Mouse (Mus musculus): ENCODE results near the gene Slc7a14.
"Not testable (repeated sequence)": the region's sequence is repeated elsewhere in the genome, so short reads cannot be mapped to it uniquely, and the experiment has no call there.

Slc7a14 gene

DNA sequence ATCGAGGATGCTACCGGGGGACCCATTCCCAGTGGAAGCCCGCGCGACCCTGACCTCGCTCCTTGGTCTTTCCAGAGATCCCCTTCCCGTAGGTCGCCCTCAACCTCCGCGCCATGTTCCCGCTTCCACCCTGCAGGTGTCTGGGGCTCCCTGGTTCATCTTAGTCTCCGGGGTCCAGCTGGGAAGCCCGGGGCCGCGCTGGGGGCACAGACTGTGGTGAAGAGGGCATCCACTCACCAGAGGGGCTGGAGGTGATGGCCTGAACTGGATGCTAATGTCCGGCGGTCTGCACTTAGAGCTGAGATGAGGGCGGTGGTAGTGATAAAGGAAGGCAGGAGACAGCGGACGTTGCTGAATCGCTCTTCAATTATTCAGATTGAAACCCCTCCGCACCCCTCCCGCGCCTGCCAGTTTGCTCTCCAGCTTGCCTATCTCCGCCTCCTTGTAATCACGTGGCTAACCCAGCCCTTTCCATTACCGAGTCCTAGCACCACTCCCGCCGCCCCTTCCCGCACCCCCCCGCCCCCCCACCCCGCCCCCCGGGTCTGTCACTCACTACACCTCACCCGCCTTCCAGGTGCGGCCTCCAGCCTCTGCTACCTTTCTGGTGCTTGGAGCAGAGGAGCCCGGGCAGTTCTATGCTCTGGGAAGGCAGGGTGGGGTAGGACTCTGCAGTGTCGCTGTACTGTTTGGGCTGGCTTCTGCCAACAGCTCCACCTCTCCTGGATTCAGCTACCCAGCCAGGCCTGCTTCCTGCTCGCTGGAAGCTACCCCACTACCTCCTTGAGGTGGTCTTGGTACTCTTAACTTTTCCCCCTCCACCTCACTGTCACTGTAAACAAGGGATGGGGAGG lies at the start of gene Slc7a14:
Slc7a14 (minus strand) TSS at position 445 of the 854 bp plus-strand sequence.
- DNase-seq, result no peak

DNA sequence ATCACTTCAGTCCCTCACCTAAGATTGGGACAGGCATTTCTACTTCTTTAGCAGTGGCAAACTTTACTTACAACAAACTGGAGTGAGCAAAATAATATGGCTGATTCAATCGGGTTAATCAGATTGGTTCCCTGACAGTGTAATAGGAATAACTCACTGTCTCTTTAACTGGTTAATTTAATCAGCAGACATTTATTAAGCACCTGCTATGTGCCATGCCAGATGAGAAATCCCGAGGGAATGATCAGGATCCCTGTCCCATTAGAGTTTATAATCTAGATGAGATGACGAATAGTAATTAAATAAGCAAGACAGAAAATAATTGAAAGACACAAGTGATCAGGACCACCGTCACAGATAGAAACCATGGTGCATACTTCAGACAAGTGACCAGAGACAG lies 36.4 kb upstream of the Slc7a14 start:
- no peak for DNase-seq

DNA sequence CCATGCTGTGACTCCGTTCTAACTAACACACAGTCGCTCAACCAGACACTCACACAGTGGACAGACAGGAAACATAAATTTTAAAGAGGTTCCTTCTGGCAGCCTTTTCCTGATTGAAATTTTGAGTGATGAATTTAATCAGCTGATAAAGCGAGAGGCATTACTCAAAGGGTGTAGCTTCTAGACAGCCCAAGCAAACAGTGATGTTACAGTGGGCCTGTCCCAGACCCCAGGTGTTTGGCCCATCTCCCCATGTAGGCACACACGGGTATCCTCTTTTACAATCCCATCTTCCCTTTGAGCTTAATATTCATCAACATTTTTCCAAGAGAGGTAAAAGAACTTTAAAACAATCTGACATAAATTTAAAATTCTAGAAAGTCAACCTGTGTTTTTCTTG lies 35.6 kb upstream of the Slc7a14 start:
- DNase-seq, result no peak

DNA sequence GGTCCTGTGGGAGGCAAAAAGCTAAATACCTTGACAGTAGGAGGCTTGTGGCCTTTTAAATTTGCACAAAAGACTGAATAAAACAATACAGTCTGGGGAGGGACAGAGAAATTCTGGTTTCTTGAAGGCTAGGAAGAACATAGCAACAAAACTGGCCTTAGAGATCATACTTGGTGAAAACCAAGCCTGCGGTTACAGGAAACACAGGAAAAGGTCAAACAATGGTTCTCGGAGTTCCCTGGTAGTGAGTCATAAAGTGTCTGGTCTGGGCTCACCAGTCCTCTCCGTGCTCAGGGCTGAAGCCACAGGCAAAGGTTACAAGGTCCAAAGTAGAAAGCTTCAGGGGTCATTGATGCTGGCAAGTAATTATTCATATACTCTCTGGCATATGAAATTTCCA lies 29.1 kb upstream of the Slc7a14 start:
- DNase-seq, result no peak

DNA sequence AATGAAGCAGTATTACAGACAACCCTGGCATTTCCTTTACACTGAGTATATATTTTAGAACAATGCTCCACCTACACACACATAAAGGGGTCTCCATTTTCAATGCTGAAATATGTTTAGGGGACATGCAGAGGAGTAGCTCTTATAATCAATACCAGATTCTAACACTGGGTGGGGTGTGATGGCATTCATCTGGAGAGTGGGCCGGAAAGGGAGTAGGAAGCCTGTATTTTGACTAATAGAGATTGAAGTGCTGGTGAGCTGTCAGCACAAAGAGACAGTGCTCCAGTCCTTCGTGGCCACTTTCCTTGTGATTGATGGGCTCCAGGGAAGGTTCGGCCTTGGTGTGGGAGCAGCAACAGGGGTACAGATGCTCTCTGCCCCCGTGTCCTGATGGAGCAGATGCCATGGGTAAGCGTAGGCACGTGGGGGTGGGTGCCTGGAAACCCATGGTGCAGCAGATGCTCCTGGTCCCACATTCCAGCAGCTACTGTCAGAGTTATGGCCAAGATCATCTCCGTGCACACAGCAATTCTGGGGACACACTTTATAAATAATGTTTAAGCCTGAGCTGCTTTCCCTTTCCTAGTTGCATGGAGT lies 18.2 kb upstream of the Slc7a14 start:
- no peak for DNase-seq

DNA sequence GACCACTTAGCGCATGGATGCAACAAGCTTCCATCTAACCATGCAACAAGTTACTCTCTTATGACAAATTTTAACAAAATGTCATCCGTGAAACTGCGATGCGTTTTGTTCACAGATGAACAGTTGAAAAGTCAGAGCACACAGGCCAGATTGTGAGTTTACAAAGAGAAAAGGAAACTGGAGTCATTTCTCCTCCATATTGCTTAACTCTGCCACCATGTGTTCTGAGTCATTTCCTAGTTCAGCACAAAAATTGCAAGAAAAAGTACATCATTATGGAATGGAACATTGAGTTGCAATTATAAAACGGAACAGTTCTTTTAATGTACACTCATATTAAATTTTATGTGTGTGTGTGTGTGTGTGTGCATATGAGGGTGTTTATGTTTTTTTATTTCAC lies 17.6 kb upstream of the Slc7a14 start:
- DNase-seq, result no peak

DNA sequence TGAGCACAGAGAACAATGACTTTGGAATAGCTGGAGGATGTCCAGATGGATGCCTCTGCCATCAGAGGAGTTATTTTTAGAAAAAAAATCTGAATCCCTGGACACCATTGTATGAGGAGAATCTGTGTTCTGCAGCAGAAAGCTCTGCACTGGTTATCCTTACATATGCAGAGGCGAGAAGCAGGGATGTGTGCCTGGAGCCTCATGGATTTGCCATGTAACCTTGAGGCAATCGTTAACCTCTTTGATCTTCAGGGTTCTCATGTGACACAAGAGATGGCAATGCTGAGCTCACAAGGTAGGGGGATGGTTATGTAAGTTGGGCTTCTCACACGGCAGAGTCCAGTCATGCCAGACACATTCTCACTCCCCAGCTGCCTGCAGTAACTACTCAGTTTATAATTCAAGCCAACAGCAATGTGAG lies 14.1 kb upstream of the Slc7a14 start:
- DNase-seq, result no peak

DNA sequence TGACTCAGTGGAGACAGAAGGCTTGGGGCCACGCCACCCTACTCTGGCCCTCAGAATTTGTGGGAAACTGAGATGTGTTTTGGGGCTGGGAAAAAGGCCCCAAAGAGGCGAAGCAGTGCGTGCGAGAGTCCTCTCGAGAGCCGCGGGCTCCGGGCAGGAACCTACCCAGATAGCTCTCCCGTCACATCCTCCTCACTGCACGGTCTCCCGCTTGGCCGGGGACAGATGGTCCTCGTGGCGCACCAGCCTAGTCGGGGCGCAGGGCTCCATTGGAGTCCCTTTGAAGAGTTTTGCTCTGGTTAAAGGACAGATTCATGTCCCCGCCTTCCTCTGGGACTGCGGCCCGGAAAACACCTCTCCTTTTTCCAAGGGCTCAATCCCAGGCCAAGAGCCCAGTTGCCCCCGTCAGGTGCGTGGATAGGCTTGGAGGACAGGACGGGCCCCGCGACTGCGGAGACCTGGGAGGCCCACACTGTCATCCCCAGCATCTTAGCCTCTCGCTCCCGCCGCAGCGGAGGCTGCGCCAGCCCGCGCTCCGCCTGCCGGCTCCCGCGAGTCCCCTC lies 726 bp downstream of the Slc7a14 start:
- DNase-seq, result no peak

DNA sequence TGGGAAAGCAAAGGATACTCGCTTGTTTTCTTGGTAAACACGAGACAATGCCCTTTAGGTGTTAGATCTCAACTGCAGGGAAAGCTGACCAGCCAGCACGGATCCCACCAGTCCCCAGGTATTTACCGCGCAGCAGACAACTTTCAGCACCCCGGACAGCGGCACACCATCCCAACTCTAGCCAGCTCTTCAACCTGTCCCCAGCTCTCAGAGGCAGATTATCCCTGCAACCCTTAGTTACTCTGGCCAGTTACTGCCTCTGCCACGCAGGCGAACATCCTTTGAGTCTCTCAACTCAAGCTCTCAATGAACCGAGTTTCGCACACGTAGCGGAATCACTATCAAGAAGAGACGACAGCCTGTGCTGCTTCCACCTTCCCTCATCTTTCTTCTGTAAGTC lies 1.3 kb downstream of the Slc7a14 start:
- peak; percentile 84 for DNase-seq

DNA sequence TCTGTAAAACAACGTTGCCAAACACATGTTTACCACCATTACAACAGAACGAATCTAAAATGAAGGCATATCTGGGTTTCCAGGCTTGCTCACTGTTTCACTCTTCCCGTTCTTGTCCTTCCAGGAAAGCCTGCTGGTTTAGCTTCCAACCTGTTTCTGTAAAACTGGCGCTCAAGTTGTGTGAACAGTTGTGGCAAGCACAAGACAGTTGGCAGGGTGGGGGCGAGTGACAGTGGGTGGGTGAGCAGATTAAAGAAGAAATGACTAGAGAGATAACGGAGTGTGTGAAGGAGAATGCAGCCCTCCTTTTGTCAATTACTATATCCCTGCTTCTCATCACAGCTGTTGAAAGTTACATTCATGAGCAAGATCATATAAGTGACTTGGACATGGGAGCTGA lies 2.2 kb downstream of the Slc7a14 start:
- DNase-seq, result no peak

DNA sequence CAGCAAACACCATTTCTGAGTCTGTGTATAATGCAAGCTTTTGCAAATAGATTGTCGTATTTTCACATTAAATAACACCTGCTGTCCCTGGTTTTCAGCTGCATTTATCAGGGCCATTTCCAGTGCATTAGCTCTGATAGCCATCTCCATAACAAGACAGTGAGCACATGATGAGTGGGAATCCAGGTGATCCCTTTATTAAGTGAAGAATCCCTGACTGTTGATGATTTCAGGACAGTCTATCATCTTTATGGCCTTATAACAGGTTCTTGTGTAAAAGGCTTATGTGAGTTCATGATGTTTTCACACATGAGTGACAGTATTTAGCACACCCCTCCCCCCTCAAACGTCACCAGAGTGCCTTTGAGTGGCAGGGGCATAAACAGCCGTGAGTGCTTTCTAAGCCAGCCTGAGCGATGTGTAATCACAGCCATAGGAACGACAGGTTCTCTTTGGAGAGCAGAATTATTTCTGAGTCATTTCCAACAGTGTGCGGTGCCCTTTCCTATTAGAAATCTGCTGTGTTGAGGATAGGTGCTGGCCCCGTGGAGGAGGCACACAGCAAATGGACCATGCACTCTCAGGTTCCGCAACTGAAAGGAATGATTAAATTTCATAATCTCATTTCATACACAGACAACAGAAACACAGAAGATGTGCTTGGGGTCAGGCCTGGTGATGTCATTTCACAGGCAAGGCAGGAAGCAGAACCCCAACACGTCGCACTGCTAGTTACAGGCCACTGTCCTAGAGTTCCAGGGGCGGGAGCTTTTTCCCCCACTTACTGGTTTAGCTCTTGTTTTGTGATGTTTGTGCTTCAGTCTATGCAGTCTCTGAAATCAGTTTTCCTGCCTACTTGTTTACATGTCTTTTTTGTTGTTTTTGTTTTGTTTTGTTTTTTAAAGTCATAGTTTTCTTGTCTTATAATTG lies 18.2 kb downstream of the Slc7a14 start:
- DNase-seq, result no peak

DNA sequence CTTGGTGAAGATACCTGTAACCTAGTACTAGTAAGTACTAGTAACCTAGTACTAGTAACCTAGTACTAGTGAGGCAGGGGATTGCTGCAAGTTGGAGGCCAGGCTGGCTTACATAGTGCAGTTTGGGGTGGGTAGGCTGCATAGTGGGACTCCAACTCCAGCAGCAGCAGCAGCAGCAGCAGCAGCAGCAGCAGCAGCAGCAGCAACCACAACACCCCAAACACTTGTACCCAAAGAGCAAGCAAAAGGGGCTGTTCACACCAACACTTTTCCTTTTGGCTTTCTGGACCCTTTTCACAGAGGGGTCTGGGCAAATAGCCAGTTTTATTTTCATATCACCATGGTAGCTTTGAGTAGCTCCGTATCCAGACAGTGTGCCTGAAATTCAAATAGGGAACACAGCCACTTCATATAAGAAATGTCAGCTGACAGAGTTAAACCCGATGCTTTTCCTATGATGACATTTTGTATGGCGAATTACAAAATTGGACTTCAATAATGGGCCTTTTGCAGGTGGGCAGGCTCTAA lies 22.7 kb downstream of the Slc7a14 start:
- no peak for DNase-seq

DNA sequence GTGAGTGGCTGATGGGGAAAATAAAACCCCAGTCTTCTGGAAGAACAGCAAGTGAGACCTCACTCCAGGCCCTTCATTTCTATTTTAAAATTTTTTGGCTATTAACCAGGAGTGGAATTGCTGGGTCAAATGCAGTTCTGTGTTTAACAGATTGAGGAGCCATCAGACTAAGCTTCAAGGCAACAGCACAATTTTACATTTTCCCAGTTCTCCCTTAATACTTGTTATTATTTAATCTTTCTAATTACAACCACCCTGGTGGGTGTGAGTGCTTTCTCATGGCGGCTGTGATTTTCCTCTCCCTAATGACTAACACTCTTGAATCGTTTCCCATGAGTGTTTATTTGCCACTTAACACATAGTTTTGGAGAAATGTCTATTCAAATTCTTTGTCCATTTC lies 29.1 kb downstream of the Slc7a14 start:
- DNase-seq, result no peak

DNA sequence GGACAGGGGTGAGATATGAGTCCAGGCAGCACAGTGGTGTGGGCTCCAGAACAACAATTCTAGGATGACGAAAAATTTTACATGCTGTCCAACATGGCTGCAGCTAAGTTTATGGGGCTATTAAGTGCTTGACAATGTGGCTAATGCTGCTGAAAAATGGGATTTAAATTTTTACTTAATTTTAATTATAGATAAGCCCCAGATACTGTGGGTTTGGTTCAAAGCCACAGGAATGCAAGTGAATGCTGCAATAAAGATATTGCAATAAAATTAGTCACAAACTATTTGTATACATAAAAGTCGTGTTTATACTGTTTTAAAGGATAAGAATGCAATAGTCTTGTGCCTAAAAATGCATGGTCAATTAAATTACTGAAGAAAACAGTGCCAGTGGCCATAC lies 35.3 kb downstream of the Slc7a14 start:
- no peak for DNase-seq

DNA sequence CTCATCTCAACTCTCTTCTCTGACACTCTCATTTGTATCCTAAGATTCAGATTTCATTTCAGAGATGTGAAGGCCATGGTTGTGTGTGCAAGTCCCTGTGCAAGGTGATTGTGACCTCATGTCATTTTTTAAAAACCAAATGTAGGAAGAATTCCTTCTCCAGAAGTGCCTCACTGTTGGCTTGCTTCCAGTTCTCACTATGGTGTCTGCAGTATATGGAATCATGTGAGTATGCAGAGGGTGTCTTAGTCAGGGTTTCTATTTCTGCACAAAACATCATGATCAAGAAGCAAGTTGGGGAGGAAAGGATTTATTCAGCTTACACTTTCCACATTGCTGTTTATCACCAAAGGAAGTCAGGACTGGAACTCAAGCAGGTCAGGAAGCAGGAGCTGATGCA lies 36.9 kb downstream of the Slc7a14 start:
- DNase-seq, result not testable (repeated sequence)

DNA sequence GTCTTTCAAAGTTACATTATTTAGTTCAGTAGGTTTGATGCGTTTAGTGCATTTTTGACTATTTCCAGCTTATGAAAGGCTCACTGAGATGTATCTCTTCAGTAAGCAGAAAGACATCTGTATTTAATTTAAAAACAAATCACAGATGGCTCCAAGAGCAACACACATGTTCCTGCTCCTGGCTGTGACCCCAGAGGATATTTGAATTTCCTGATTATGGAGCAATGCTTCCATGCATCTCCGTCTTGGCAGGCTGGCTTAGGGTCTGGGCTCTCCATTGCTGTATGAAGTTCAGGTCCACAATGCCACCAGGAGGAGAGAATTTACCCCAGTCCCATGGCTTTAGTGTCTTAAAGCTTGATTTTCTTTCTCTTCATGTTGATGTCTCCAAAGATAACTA lies 37.5 kb downstream of the Slc7a14 start:
- DNase-seq, result peak; percentile 20

DNA sequence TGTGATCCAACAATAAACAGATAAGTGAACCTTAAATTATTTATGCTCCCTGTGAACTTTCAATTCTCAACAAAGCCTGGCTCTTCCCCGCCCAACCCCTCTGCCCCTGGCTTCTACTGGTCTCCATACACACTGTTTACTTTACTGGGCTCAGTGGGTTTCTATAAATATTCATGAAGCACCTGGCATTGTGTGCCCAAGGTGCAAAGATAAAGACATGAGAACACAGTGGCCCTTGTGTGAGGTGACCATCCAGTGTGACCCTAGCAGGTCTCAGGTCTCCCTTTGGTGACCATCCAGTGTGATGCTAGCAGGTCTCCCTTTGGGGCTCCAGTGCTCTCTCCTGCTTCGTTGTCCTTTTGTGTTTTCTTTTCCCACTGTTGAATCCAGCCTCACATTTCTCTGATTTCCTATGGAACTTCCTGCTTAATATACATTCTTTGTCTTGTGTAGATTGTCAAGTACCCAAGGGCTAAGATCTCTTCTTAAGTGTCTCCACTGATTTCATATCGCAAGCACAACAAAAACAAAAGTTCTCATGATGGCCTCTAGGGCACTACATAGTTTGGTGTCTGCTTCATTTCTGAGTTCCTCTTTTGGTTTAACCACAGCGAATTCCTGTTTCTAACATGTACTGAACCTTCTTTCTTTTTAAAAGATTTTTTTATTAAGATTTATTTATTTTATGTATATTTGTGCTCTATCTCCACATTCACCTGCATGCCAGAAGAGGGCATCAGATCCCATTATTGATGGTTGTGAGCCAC lies 40.4 kb downstream of the Slc7a14 start:
- no peak for DNase-seq

DNA sequence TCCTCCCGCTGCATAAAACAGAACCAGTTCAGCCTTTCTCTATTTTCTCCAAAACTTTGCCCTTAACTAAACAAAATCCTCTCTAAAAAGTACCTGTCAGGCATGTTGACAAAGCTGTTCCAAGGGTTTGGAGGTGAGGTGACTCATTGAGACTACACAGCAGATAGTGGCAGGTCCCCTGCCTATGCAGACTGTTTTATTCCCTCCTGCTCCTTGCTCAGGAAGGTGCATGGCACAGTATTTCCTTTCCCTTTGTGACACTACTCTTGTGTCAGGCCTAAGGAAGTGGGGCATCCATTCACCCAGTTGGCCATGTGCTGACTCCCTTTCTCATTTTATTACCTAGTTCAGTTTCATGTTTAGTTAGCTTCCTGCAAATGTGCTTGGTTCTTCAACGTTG lies 42.3 kb downstream of the Slc7a14 start:
- DNase-seq, result no peak

DNA sequence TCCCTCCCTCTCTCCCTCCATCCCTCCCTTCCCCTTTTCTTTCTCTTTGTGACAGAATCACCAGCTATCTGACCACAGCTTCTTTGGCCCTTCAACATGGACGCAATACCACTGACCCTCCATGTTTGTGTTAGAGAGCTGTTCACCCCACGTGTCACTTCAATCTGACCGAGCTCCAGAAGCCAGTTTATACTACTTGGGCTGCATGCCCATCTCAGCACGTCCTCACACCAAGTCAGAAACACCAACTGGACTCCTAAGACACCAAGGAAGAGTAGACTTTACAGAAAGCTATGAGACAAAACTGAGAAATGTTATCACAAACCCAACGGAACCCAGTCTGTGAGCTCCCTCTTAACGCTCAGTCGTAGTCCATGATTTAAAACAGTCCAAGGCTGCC lies 43.2 kb downstream of the Slc7a14 start:
- DNase-seq, result no peak

DNA sequence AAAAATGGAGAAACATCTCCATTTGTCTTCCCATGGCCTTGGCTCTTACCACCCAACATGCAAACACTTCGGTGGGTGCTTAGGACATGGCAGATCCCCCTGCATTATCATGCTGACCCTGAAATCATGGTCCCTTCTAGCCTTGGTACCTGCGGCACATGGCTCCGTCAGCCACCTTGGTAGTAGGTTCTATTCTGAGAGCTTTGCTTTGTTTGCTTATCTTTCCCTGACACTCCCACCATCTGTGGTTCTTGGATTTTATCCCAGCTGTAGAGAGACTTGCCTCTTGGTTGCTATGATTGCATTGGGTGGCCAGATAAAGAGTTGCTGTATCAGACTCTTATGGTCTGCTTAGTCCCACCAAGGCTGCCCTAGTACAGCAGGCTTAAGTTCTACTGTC lies 46.6 kb downstream of the Slc7a14 start:
- no peak for DNase-seq

DNA sequence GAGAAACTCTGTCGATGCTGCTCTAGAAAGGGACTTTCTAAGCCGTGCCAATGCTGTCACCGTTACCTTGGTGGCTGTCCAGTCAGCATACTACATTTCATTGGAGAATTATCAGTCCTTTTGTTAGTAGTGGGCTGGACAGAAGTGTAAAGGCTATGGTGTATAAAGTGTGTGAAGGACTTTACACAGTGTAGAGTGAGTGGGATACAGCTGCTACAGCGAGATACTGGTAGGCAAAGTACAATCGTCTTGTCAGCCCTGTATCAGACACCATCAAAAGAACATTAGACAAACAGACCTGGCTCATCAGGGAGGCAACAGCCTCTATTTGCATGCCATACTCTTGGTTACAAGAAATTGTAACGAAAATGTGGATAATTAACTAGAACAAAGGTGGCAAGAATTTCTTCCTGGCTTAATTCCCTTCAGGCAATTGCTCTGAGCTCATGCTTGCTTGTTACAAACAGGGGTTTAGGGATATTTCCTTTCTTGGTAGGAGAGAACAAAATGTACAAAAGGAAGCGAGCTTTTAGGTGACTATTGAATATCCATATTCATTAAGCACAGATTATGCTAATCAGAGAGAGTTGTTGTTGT lies 48.7 kb downstream of the Slc7a14 start:
- DNase-seq, result no peak

DNA sequence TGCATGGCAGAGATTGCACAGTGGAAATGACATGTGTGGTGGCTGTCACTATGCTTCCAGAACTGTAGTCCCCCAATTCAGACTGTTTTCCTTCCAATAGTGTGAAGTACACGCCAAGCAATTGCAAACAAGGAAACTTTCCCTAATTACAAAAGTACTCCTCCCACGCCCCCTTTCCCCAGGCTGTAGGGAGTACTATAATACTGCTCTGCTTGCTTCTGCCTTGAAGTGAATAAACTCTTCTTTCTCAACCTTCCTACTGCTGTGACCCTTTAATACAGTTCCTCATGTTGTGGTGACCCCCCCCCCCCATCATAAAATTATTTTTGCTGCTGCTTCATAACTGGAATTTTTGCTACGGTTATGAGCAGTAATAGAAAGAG lies 49.2 kb downstream of the Slc7a14 start:
- DNase-seq, result no peak

Measured in kidney, postnatal 10 days (tissue).